Mouse (Mus musculus): Measurements from ENCODE around the gene Il17ra. TPM values are rescaled to one million over a fixed set of nuclear protein-coding genes. Genes with fewer than 3 reads are reported as not detected.
A peak's percentile ranks its signal among the peaks of the same experiment; 100 is the strongest.

Il17ra gene
- polyA plus RNA-seq, 1 experiment from 2014 or later = 8.5 TPM

- Histone ChIP-seq H3K27me3 (ENCODE audit: control insufficient read depth, insufficient read depth, low read length) (no peaks in the 10 kb centered on the region), H3K4me2 (ENCODE audit: low read depth, low read length) (peak within 1 kb of the TSS; percentile 71), H3K27ac (ENCODE audit: low read length) (0 out of 2 replicates have a peak within 1 kb of the TSS, but pooled peaks have one; percentile 24), H3K4me1 (ENCODE audit: control insufficient read depth, insufficient read depth, low read length) (0 out of 2 replicates have a peak, but pooled peaks cover 8% of the 10 kb centered on the region), H3K36me3 (ENCODE audit: control insufficient read depth, insufficient read depth, low read length) (no peaks in the 10 kb centered on the region), H3K4me3 (replicated peaks; ENCODE audit: low read length) (peak within 1 kb of the TSS; percentile 84), H3K9ac (ENCODE audit: low read length) (peak within 1 kb of the TSS; percentile 92), H3K9me3 (replicated peaks; ENCODE audit: control insufficient read depth, low read length) (no peaks in the 10 kb centered on the region)
- peak; percentile 99 for ATAC-seq (ENCODE audit: insufficient read depth, low FRiP score)
- WGBS = under 1% methylated on average over 75 of the region's 75 CpGs
Measured at GRCm38 (mm10) chr6:120531020-120531965, 68.2 kb downstream of the Il17ra start, which contains the start of gene Hdhd5. TSS of gene Hdhd5 (minus strand) at chr6:120531319.

- H3K27ac ChIP-seq (ENCODE audit: low read length) = no peak overlapping the region
- no peak for ATAC-seq (ENCODE audit: insufficient read depth, low FRiP score)
- WGBS = 79% methylated on average over 1 of the region's 1 CpGs
Measured at GRCm38 (mm10) chr6:120532594-120532993, 69.5 kb downstream of the Il17ra start.

GRCm38 (mm10) chr6:120536337-120536736 lies 73.3 kb downstream of the Il17ra start:
- no peak overlapping the region for H3K4me3 ChIP-seq (replicated peaks; ENCODE audit: low read length)
- H3K9ac ChIP-seq (ENCODE audit: low read length) = no peak overlapping the region
- ATAC-seq (ENCODE audit: insufficient read depth, low FRiP score) = no peak
- no peak overlapping the region for H3K27ac ChIP-seq (ENCODE audit: low read length)
- WGBS = 79% methylated on average over 2 of the region's 2 CpGs
- H3K36me3 ChIP-seq (ENCODE audit: control insufficient read depth, insufficient read depth, low read length) = no peaks in the 10 kb centered on the region
- H3K4me2 ChIP-seq (ENCODE audit: low read depth, low read length) = no peak overlapping the region
- H3K4me1 ChIP-seq (ENCODE audit: control insufficient read depth, insufficient read depth, low read length) = no peaks in the 10 kb centered on the region; the same call in 1 of the 2 replicates
- H3K9me3 ChIP-seq (replicated peaks; ENCODE audit: control insufficient read depth, low read length) = no peaks in the 10 kb centered on the region
- H3K27me3 ChIP-seq (ENCODE audit: control insufficient read depth, insufficient read depth, low read length) = no peaks in the 10 kb centered on the region

More at GRCm38 (mm10) chr6:120532594-120532993, 69.5 kb downstream of the Il17ra start:
- Histone ChIP-seq H3K4me2 (ENCODE audit: low read depth, low read length) (no peak overlapping the region), H3K4me3 (replicated peaks; ENCODE audit: low read length) (no peak overlapping the region), H3K27me3 (ENCODE audit: control insufficient read depth, insufficient read depth, low read length) (no peaks in the 10 kb centered on the region), H3K9ac (ENCODE audit: low read length) (no peak overlapping the region), H3K4me1 (ENCODE audit: control insufficient read depth, insufficient read depth, low read length) (0 out of 2 replicates have a peak, but pooled peaks cover 8% of the 10 kb centered on the region), H3K36me3 (ENCODE audit: control insufficient read depth, insufficient read depth, low read length) (no peaks in the 10 kb centered on the region), H3K9me3 (replicated peaks; ENCODE audit: control insufficient read depth, low read length) (no peaks in the 10 kb centered on the region)

Other genes with a start within 250 kb of the Il17ra start
- gene D330020A13Rik, start 168.9 kb upstream of the Il17ra start, polyA plus RNA-seq (2015; fragmentation: Nextera tagmentation; extraction: Ambion mirVana) = not detected in 2 replicates
- gene B4galnt3, start 168.7 kb upstream of the Il17ra start, polyA plus RNA-seq (2015; fragmentation: Nextera tagmentation; extraction: Ambion mirVana) = 0.68 and 0.77 TPM in 2 replicates
- gene Kdm5a, start 99.1 kb upstream of the Il17ra start, polyA plus RNA-seq (2015; fragmentation: Nextera tagmentation; extraction: Ambion mirVana) = 37.5 and 39.4 TPM in 2 replicates
- 19.3 and 20.8 TPM in 2 replicates for gene Ccdc77, start 98.9 kb upstream of the Il17ra start, polyA plus RNA-seq (2015; fragmentation: Nextera tagmentation; extraction: Ambion mirVana)
- gene Tmem121b, start 30.6 kb downstream of the Il17ra start, polyA plus RNA-seq (2015; fragmentation: Nextera tagmentation; extraction: Ambion mirVana) = 0.04 and 0.09 TPM in 2 replicates
- gene Hdhd5, start 68.1 kb downstream of the Il17ra start, polyA plus RNA-seq (2015; fragmentation: Nextera tagmentation; extraction: Ambion mirVana) = 15.9 and 16.1 TPM in 2 replicates
- 1.2 and 1.6 TPM in 2 replicates for gene Cecr2, start 203.1 kb downstream of the Il17ra start, polyA plus RNA-seq (2015; fragmentation: Nextera tagmentation; extraction: Ambion mirVana)

Data from stomach, embryonic 16.5 days (tissue).